Mouse (Mus musculus): ENCODE results near the gene Impdh2. TPM values are rescaled to one million over a fixed set of nuclear protein-coding genes. Genes with fewer than 3 reads are reported as not detected.

Gene Impdh2
- polyA plus RNA-seq, 1 experiment = 160 TPM

DNA sequence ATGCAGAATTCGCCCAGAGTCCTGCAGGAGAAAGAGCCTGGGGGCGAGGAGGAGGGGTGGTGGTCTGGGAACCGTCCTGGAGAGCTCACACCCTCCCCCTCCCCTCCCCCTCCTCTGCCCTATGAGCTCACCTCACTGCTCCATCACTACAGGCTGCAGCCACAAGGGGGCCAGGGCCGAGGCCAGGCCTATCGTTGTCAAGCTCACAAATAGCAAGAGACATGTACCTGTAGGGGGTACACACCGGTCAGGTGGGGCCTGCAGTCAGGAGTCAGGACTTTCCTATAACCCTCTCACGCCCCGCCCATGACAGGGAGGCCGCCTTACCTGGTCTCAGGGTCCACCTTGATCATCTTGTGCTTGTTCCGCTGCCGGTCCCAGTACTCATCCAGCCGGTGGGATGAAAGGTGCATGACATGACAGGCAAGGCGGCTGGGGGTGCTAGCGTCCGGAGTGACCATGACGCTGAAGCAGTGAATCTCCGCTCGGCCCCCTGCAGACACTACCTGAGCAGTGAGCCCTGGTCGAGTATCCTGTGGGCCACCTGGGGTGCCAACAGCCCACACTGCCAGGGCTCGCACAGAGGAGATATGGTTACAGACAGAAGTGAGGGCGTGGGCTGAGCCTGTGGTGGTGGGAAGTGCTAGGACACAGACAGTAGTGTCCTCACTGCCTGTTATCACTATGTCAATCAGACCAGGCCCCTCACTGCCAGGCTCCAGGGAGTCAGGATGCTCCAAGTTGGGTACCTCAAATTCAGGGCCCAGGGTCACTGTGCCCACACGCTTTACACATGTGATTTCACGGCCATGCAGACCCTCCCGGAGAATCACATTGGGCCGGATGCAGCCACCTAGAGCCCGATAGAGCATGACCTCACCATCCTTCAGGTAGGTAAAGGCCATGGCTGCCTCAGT, 13.9 kb downstream of the Impdh2 start:
- peak; percentile 72 for DNase-seq
- no peaks in the 10 kb centered on the region for H3K27me3 ChIP-seq (ENCODE audit: control insufficient read depth, insufficient read depth, low read length)
- TF ChIP-seq POLR2A (IDR thresholded peaks at IDR 0.05; ENCODE audit: control insufficient read depth, extremely low read depth, insufficient read depth, low read length, poor library complexity) (no peak), CTCF (IDR thresholded peaks at IDR 0.05; ENCODE audit: borderline replicate concordance, control insufficient read depth, extremely low read depth, insufficient read depth, low read length, poor library complexity) (peak; percentile 72)
- 84% methylated on average over 26 of the region's 26 CpGs for WGBS
- peaks cover 19% of the 10 kb centered on the region for H3K4me1 ChIP-seq (replicated peaks; ENCODE audit: control insufficient read depth, insufficient read depth, low read length)
- H3K4me3 ChIP-seq (ENCODE audit: control insufficient read depth, insufficient read depth, low read length) = no peak overlapping the region
- H3K36me3 ChIP-seq (ENCODE audit: control insufficient read depth, insufficient read depth, low read length) = peaks cover 12% of the 10 kb centered on the region
- no peak overlapping the region for H3K27ac ChIP-seq (ENCODE audit: control insufficient read depth, insufficient read depth, low read length)

DNA sequence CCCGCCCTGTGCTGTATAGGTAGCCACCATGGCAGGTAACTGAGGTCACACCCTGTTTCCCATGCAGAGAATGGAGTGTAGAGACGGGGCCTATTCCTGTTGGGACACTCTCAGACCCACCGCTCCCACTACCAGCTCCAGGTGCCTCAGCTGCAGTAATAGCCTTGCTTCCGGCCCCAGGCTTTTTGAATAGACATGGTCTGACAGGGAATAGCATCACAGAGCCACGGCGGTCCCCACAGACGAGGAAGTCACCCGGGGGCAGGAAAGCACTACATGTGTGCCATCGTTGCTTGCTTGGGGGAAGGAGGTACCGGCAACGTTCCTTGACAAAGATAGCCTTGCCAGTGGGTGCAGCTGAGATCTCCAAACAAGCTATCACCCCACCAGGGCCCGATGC, 14.8 kb downstream of the Impdh2 start:
- WGBS = 83% methylated on average over 12 of the region's 12 CpGs
- no peak for TF ChIP-seq CTCF (IDR thresholded peaks at IDR 0.05; ENCODE audit: borderline replicate concordance, control insufficient read depth, extremely low read depth, insufficient read depth, low read length, poor library complexity)
- TF ChIP-seq POLR2A (IDR thresholded peaks at IDR 0.05; ENCODE audit: control insufficient read depth, extremely low read depth, insufficient read depth, low read length, poor library complexity) = no peak
- peaks cover 12% of the 10 kb centered on the region for H3K36me3 ChIP-seq (ENCODE audit: control insufficient read depth, insufficient read depth, low read length)
- H3K4me3 ChIP-seq (ENCODE audit: control insufficient read depth, insufficient read depth, low read length) = no peak overlapping the region
- H3K27me3 ChIP-seq (ENCODE audit: control insufficient read depth, insufficient read depth, low read length) = no peaks in the 10 kb centered on the region
- H3K27ac ChIP-seq (ENCODE audit: control insufficient read depth, insufficient read depth, low read length) = no peak overlapping the region
- no peak for DNase-seq
- H3K4me1 ChIP-seq (replicated peaks; ENCODE audit: control insufficient read depth, insufficient read depth, low read length) = peaks cover 25% of the 10 kb centered on the region

DNA sequence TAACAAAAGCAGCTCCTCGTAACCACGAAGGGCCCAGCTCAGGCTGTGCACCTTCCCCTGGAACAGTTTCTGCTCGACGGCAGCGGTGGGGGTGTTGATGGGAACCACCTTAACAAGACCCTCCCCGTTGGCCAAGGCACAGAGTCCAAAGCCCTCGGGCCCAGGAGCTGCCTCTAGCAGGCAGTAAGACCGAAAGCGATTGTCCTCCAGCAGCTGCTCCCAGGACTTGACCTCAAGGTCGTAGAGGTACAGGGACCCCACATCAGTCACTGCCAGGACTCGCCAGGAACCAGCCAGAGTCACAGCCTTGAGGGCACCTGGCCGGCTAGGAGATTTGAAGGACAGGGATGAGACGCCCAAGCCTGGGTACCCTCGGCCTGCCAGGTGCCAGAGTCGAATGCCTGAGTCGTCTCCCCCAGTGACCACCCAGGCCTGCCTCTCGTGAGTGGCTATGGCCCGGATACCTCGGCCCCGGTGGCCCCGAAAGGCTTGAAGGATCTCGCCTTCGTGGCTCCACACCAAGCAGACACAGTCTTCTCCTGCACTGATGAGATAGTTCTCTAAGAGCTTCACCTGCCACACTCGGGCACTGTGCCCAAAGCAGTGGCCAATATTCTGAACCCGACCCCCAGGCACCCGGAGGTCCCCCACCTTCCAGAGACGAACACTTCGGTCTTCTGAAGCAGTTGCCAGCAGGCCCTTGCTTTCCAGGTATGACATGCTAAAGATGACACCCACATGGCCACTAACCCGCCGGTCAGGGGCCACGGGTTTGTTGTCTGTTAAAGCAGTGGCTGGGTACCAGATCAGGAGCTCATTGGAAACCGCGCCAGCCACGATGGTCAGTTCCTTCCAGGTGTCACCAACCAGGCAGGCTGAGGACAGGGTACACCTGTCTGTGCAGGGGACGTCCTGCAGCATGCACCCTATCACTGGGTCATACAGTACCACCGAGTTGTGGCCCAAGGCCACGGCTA, 15.5 kb downstream of the Impdh2 start:
- peaks cover 22% of the 10 kb centered on the region for H3K4me1 ChIP-seq (replicated peaks; ENCODE audit: control insufficient read depth, insufficient read depth, low read length)
- WGBS = 94% methylated on average over 37 of the region's 37 CpGs
- no peak for DNase-seq
- TF ChIP-seq POLR2A (IDR thresholded peaks at IDR 0.05; ENCODE audit: control insufficient read depth, extremely low read depth, insufficient read depth, low read length, poor library complexity) (no peak), CTCF (IDR thresholded peaks at IDR 0.05; ENCODE audit: borderline replicate concordance, control insufficient read depth, extremely low read depth, insufficient read depth, low read length, poor library complexity) (no peak)
- no peak overlapping the region for H3K27ac ChIP-seq (ENCODE audit: control insufficient read depth, insufficient read depth, low read length)
- no peaks in the 10 kb centered on the region for H3K27me3 ChIP-seq (ENCODE audit: control insufficient read depth, insufficient read depth, low read length)
- peaks cover 12% of the 10 kb centered on the region for H3K36me3 ChIP-seq (ENCODE audit: control insufficient read depth, insufficient read depth, low read length)
- no peak overlapping the region for H3K4me3 ChIP-seq (ENCODE audit: control insufficient read depth, insufficient read depth, low read length)

DNA sequence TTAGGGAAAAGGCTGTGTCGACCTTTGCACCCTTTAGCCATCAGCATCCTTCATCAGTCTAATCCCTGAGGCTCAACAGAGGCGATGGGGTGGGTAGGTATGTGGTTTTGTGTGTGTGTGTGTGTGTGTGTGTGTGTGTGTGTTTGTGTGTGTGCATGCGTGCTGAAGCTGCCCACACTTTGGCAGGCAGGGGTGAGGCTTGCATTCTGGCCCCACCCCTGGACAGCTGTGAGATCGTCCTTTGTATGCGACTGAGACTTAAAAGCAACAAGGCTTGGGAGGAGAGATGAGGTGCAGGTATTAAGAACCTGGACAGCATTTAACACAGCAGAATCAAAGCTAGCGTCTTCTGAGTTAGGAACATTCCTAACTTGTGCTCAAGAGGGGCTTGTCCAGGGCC, 16.9 kb downstream of the Impdh2 start:
- TF ChIP-seq POLR2A (IDR thresholded peaks at IDR 0.05; ENCODE audit: control insufficient read depth, extremely low read depth, insufficient read depth, low read length, poor library complexity) = no peak
- no peak for TF ChIP-seq CTCF (IDR thresholded peaks at IDR 0.05; ENCODE audit: borderline replicate concordance, control insufficient read depth, extremely low read depth, insufficient read depth, low read length, poor library complexity)
- Histone ChIP-seq H3K36me3 (ENCODE audit: control insufficient read depth, insufficient read depth, low read length) (peaks cover 9% of the 10 kb centered on the region), H3K27me3 (ENCODE audit: control insufficient read depth, insufficient read depth, low read length) (no peaks in the 10 kb centered on the region), H3K27ac (ENCODE audit: control insufficient read depth, insufficient read depth, low read length) (no peak overlapping the region), H3K4me1 (replicated peaks; ENCODE audit: control insufficient read depth, insufficient read depth, low read length) (peaks cover 19% of the 10 kb centered on the region), H3K4me3 (ENCODE audit: control insufficient read depth, insufficient read depth, low read length) (no peak overlapping the region)
- DNase-seq = no peak
- 58% methylated on average over 6 of the region's 6 CpGs for WGBS

GRCm38 (mm10) chr9:108577934-108578544, 18.0 kb downstream of the Impdh2 start:
- peak; percentile 45 for DNase-seq
- 2% methylated on average over 24 of the region's 24 CpGs for WGBS
- H3K36me3 ChIP-seq (ENCODE audit: control insufficient read depth, insufficient read depth, low read length) = peaks cover 5% of the 10 kb centered on the region; the same call in 1 of the 2 replicates
- peak overlapping the region; percentile 63 for H3K4me3 ChIP-seq (ENCODE audit: control insufficient read depth, insufficient read depth, low read length)
- TF ChIP-seq POLR2A (IDR thresholded peaks at IDR 0.05; ENCODE audit: control insufficient read depth, extremely low read depth, insufficient read depth, low read length, poor library complexity) (no peak), CTCF (IDR thresholded peaks at IDR 0.05; ENCODE audit: borderline replicate concordance, control insufficient read depth, extremely low read depth, insufficient read depth, low read length, poor library complexity) (no peak)
- peaks cover 19% of the 10 kb centered on the region for H3K4me1 ChIP-seq (replicated peaks; ENCODE audit: control insufficient read depth, insufficient read depth, low read length)
- no peaks in the 10 kb centered on the region for H3K27me3 ChIP-seq (ENCODE audit: control insufficient read depth, insufficient read depth, low read length)
- peak overlapping the region; percentile 17; the same call in 1 of the 2 replicates for H3K27ac ChIP-seq (ENCODE audit: control insufficient read depth, insufficient read depth, low read length)
